In the genomic region with DNA sequence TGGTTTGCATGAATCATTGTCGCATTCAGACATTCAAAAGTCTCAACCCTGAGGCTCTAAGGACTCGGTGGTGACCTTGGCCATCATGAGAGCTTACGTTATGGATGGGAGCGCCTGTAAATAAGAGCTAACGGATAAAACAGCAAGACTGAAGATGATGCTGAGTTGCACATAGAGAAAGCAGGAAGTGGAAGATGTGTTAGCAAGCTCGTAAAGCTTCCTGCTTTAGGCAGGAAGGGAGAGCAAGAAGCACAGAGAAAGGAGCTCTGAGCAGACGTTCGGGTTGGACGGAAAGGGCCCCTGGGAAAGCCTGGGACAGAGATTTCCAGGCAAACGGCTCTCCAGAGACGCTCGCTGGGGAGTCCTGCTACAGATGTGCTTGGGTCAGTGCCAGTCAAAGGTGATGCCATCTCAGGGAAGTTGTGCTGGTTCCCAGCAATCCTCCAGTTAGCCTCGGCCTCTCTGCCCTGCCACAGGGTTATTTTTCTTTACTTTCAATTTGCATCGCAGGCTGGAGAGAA, we compare ENCODE assay signal across 13 mouse cellular contexts. TPM values are rescaled to one million over a fixed set of nuclear protein-coding genes. Genes with fewer than 3 reads are reported as not detected.
A peak's percentile ranks its signal among the peaks of the same experiment; 100 is the strongest.
DNase-seq lines count a peak whose midpoint lies in the region; ATAC-seq and TF ChIP-seq lines count a peak whose summit lies in the region.
"Had no signal": no experiment of that assay in that cellular context is flagged by ENCODE, and none has a peak within 500 bp of the region (broad histone marks: within the 10 kb centered on the region; RNA-seq: fewer than 3 reads in every experiment).

No protein-coding gene starts in this region.

- no peak for ATAC-seq in heart, postnatal 0 days (ENCODE audit: insufficient read depth, low read depth)
- no peak for ATAC-seq in heart, embryonic 11.5 days (replicated peaks; ENCODE audit: insufficient number of reproducible peaks, low FRiP score, low TSS enrichment)
- ATAC-seq in midbrain, embryonic 13.5 days: 0 out of 2 replicates have a peak, but pooled peaks have one; percentile 28
- no peak for ATAC-seq in megakaryocyte-erythroid progenitor cell, adult 5-6 weeks (replicated peaks; ENCODE audit: low FRiP score, low TSS enrichment, poor library complexity, severe bottlenecking)

- WGBS in heart, postnatal 0 days: 60% methylated on average over 14 of the region's 14 CpGs
- 73% methylated on average over 14 of the region's 14 CpGs for WGBS in heart, embryonic 11.5 days (ENCODE audit: insufficient replicate concordance)
- 70% methylated on average over 14 of the region's 14 CpGs for WGBS in midbrain, embryonic 13.5 days

- no peak for TF ChIP-seq EP300 in heart, postnatal 0 days (IDR thresholded peaks at IDR 0.05; ENCODE audit: low read depth)

- H3K27ac ChIP-seq in heart, postnatal 0 days (ENCODE audit: low read depth): peak overlapping the region; percentile 66
- no peak overlapping the region for H3K27ac ChIP-seq in heart, embryonic 11.5 days (ENCODE audit: low read depth, low read length)
- H3K27ac ChIP-seq in midbrain, embryonic 13.5 days: peak overlapping the region; percentile 70
- H3K27ac ChIP-seq: heart, embryonic 13.5 days; limb, embryonic 15.5 days had no signal

- no peak for TF ChIP-seq CTCF in heart, postnatal 0 days (IDR thresholded peaks at IDR 0.05; ENCODE audit: low read depth)
- TF ChIP-seq CTCF in brain, embryonic 14.5 days (IDR thresholded peaks at IDR 0.05; ENCODE audit: borderline replicate concordance, extremely low read depth, insufficient read depth, insufficient read length): no peak

- DNase-seq in heart, postnatal 0 days (ENCODE audit: low spot score): no peak
- DNase-seq in CD4-positive, CD25-positive, alpha-beta regulatory T cell, adult 2 months (ENCODE audit: low read depth, low spot score): peak; percentile 44
- DNase-seq in brain, embryonic 14.5 days (ENCODE audit: low read depth): peak; percentile 28
- no peak for DNase-seq in cerebellum, adult 9-11 months
- DNase-seq in left cerebral cortex, adult 18-20 months (ENCODE audit: low spot score in 2 of 2): no peak
- DNase-seq: right cerebral cortex, postnatal 14 days had no signal

- H3K4me1 ChIP-seq in heart, postnatal 0 days (ENCODE audit: control insufficient read depth, insufficient read depth): no peaks in the 10 kb centered on the region
- 0 out of 2 replicates have a peak, but pooled peaks cover 2% of the 10 kb centered on the region for H3K4me1 ChIP-seq in heart, embryonic 11.5 days (ENCODE audit: control insufficient read depth, insufficient read depth, low read length)
- H3K4me1 ChIP-seq in midbrain, embryonic 13.5 days (replicated peaks): peaks cover 23% of the 10 kb centered on the region
- H3K4me1 ChIP-seq: heart, embryonic 13.5 days; megakaryocyte, embryonic 14.5 days had no signal

- no peaks in the 10 kb centered on the region for H3K27me3 ChIP-seq in heart, postnatal 0 days (ENCODE audit: control insufficient read depth, insufficient read depth, low read length)
- no peaks in the 10 kb centered on the region for H3K27me3 ChIP-seq in heart, embryonic 11.5 days (ENCODE audit: control insufficient read depth, insufficient read depth, low read length)
- no peaks in the 10 kb centered on the region for H3K27me3 ChIP-seq in midbrain, embryonic 13.5 days
- H3K27me3 ChIP-seq: heart, embryonic 13.5 days; limb, embryonic 15.5 days; megakaryocyte, embryonic 14.5 days had no signal

- H3K9me3 ChIP-seq in heart, postnatal 0 days (replicated peaks; ENCODE audit: control insufficient read depth, low read length): no peaks in the 10 kb centered on the region
- H3K9me3 ChIP-seq in heart, embryonic 11.5 days (replicated peaks; ENCODE audit: control insufficient read depth, low read length): no peaks in the 10 kb centered on the region
- no peaks in the 10 kb centered on the region for H3K9me3 ChIP-seq in midbrain, embryonic 13.5 days
- H3K9me3 ChIP-seq: heart, embryonic 13.5 days; limb, embryonic 15.5 days had no signal

- H3K4me2 ChIP-seq in heart, postnatal 0 days (ENCODE audit: low read depth, low read length): peak overlapping the region; percentile 44
- no peak overlapping the region for H3K4me2 ChIP-seq in heart, embryonic 11.5 days
- H3K4me2 ChIP-seq in midbrain, embryonic 13.5 days (replicated peaks): no peak overlapping the region
- H3K4me2 ChIP-seq: heart, embryonic 13.5 days; limb, embryonic 15.5 days had no signal

- no peak overlapping the region for H3K4me3 ChIP-seq in heart, postnatal 0 days (ENCODE audit: low read depth, low read length)
- H3K4me3 ChIP-seq in heart, embryonic 11.5 days (ENCODE audit: low read depth, low read length): no peak overlapping the region
- no peak overlapping the region for H3K4me3 ChIP-seq in midbrain, embryonic 13.5 days (replicated peaks)
- H3K4me3 ChIP-seq: heart, embryonic 13.5 days; limb, embryonic 15.5 days; megakaryocyte, embryonic 14.5 days had no signal

- H3K36me3 ChIP-seq in heart, postnatal 0 days (replicated peaks; ENCODE audit: control insufficient read depth, insufficient read depth, low read length): peaks cover 25% of the 10 kb centered on the region
- no peaks in the 10 kb centered on the region for H3K36me3 ChIP-seq in heart, embryonic 11.5 days (ENCODE audit: control insufficient read depth, insufficient read depth, low read length)
- H3K36me3 ChIP-seq in midbrain, embryonic 13.5 days: no peaks in the 10 kb centered on the region
- H3K36me3 ChIP-seq: G1E had no signal

- no peak for TF ChIP-seq POLR2A in brain, embryonic 14.5 days (IDR thresholded peaks at IDR 0.05; ENCODE audit: borderline replicate concordance, extremely low read depth, insufficient read depth, insufficient read length, poor library complexity, severe bottlenecking)

- no peak overlapping the region for H3K9ac ChIP-seq in heart, postnatal 0 days (replicated peaks; ENCODE audit: low read depth, low read length)
- H3K9ac ChIP-seq in heart, embryonic 11.5 days (ENCODE audit: low read depth, low read length): no peak overlapping the region
- no peak overlapping the region; the same call in 1 of the 2 replicates for H3K9ac ChIP-seq in midbrain, embryonic 13.5 days (replicated peaks)
- H3K9ac ChIP-seq: heart, embryonic 13.5 days; limb, embryonic 15.5 days had no signal

RNA-seq across cellular contexts. Expression of a gene that starts 40.7 kb away (rescaled TPM):
- total RNA-seq in heart, postnatal 0 days (2014; rRNA removed; ENCODE audit: low replicate concordance): 54.8 and 59.5 TPM in 2 replicates
- polyA plus RNA-seq in heart, postnatal 0 days (2015; fragmentation: Nextera tagmentation; extraction: Ambion mirVana): 32.9 and 36.5 TPM in 2 replicates
- polyA plus RNA-seq in heart, embryonic 11.5 days (2014; fragmentation: Nextera tagmentation; extraction: Ambion mirVana): 11.2 and 13.8 TPM in 2 replicates
- polyA plus RNA-seq in brain, embryonic 14.5 days (2012; rRNA removed): 17.7 and 18.2 TPM in 2 replicates
- 10.9 and 12.2 TPM in 2 replicates for polyA plus RNA-seq in midbrain, embryonic 13.5 days (2015; fragmentation: Nextera tagmentation; extraction: Ambion mirVana)
- total RNA-seq in megakaryocyte-erythroid progenitor cell, adult 5-6 weeks (2014; fragmentation: Nextera tagmentation): 39.0 and 39.5 TPM in 2 replicates
- 31.1 and 44.6 TPM in 2 replicates for total RNA-seq in megakaryocyte-erythroid progenitor cell, adult 5-6 weeks (2017)
- 1 to 10 TPM; 9.8 to 10.0 TPM for total RNA-seq in left cerebral cortex, adult 18-20 months (2021)
- total RNA-seq: G1E had no signal
- polyA plus RNA-seq: G1E had no signal

Comparison
In these comparisons a context has a peak if more than half of its experiments do, and no peak if none do; other contexts are left out.
1. DNase-seq: peak in CD4-positive, CD25-positive, alpha-beta regulatory T cell, adult 2 months (single experiment) and brain, embryonic 14.5 days (single experiment); none in heart, postnatal 0 days (single experiment), cerebellum, adult 9-11 months (single experiment) and left cerebral cortex, adult 18-20 months (0 of 2).